Mouse (Mus musculus) brain, embryonic 18.5 days (tissue): Measurements from ENCODE around the gene Cdc7.

Experiments used
- DNase-seq: peaks from one replicate; pipeline ENCODE4 v3.0.0-alpha.2; 2012; ENCODE audit warnings: low read depth, low spot score

Cdc7 gene

GRCm38 (mm10) chr5:106991300-106991929, 27.3 kb downstream of the Cdc7 start:
- no peak for DNase-seq

DNA sequence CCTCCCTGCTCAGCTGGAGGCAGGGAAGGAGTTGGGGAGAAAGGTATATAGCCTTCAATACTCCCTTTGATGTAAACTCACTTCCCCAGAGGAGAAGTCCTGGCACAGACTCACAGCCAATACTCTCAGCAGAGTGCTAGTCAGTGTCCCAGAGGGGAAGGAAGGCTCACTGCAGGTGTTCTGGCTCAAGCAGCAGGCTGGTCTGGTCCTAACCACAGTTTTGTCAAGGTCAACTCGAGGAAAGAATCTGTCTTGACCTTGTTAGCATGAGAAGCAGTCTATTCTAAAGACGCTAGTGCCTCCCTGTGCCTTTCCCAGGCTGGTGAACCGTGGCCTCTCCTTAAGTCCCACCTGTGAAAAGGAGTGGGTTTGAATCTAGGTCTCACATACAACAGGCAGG, 30.6 kb downstream of the Cdc7 start:
- no peak for DNase-seq

- peak; percentile 22 for DNase-seq
Observed at GRCm38 (mm10) chr5:106995886-106996538, 31.9 kb downstream of the Cdc7 start.

GRCm38 (mm10) chr5:106996539-106997244, 32.6 kb downstream of the Cdc7 start:
- DNase-seq = no peak

DNA sequence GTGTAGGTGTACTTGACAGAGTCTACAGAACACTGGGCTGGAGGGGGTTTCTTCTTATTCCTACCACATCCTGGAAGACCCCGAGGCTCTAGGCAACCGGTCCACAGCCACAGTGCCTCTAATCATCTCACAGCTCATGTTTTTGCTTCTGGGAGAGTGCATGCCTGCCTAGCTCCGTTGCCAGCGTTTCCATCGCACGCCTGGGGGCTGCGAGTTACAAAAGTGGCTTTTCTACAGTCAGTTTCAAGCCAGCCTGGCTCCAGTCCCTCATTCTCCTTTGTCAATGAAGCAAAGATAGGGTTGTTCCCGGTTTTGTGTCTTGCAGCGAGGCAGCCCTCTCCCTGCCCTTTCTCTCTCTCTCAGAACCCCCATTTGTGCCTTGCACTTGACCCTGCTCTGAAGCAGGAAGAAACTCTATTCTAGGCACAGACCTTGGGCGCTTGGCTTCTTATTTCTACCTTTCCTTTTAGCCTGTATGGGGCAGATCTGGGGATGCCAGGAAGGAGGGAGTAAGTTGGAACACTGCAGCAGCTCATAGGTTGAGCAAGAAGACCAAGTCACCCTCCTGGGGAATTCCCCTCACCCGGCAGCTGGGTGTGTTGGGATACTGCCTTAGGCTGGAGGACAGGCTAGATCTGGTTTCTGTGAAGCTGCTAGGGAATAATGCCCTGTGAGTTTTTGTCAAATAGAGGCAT, 37.4 kb downstream of the Cdc7 start:
- DNase-seq = peak; percentile 3

DNA sequence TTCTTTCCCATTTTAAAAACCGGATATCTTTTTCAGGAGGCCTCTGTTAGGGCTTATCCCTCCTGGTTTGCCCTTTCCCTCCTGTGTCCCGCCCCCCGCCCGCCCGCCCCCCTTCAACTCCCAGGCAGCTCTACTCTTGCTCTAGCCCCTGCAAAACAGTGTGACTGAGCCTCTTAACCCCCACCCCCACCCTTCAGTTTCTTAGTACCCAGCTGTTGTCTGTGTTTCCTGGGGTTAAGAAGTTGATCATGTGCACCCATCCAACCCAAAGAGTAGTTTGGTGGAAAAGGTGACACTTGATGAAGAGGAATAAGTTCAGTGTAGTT, 37.9 kb downstream of the Cdc7 start:
- no peak for DNase-seq

DNA sequence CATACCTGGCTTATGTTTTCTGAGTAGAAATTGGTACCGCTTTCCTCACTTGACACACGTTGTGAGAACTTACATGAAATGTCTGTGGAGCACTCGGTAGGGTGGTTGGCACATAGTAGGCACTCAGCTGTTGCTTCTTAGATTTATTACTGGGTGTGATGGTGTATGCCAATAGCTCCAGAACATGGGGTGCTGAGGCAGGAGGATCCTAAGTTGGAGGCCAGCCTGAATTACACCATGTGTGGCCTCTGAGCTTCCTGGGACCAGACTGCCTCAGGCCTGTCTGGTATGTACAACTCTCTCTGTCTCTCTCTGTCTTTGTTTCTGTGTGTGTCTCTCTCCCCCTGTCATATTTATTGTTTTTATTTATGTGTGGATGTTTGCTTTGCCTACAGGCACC, 45.6 kb downstream of the Cdc7 start:
- DNase-seq = no peak

DNA sequence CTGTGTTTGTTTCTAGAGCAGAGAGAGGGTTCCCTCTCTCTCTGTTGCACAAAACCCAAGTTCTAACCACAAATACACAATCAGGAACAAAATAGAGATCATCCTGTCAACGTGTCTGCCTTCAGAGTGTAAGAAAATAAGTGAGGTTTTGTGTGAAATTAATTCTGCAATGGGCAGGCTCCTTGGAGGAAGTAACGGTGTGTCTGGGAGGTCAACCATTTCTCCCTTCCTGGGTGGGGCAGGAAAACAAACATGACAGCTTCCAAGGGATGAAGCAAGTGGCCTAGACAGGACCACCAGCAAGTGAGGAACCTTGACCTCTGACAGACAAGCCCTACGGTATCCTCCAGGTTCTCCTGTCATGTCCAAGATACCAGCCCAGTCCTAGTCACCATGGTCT, 46.2 kb downstream of the Cdc7 start:
- DNase-seq = no peak

GRCm38 (mm10) chr5:107011316-107012029, 47.4 kb downstream of the Cdc7 start:
- no peak for DNase-seq

- no peak for DNase-seq
Observed at GRCm38 (mm10) chr5:107012030-107012715, 48.1 kb downstream of the Cdc7 start.

DNA sequence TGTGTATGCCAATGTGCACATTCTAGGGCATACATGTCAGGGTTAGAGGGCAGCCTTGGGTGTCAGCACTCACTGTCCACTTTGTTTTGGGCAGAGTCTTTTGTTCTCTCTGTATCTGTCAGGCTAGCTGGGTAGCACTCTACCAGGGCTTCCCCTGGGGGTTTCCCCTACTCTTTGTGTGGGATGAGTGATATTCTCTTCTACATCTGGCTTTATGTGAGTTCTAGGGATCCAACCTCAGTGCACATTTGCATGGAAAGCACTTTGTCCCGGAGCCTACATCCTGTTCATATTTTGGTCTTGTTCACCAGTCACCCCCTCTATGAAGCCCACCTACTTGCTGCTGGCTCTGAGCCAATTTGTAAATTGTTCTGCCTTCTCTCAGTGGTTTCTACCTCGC, 49.3 kb downstream of the Cdc7 start:
- no peak for DNase-seq

GRCm38 (mm10) chr5:107014146-107014545, 50.0 kb downstream of the Cdc7 start:
- no peak for DNase-seq

- no peak for DNase-seq
Observed at GRCm38 (mm10) chr5:107015046-107015421, 50.9 kb downstream of the Cdc7 start.

DNA sequence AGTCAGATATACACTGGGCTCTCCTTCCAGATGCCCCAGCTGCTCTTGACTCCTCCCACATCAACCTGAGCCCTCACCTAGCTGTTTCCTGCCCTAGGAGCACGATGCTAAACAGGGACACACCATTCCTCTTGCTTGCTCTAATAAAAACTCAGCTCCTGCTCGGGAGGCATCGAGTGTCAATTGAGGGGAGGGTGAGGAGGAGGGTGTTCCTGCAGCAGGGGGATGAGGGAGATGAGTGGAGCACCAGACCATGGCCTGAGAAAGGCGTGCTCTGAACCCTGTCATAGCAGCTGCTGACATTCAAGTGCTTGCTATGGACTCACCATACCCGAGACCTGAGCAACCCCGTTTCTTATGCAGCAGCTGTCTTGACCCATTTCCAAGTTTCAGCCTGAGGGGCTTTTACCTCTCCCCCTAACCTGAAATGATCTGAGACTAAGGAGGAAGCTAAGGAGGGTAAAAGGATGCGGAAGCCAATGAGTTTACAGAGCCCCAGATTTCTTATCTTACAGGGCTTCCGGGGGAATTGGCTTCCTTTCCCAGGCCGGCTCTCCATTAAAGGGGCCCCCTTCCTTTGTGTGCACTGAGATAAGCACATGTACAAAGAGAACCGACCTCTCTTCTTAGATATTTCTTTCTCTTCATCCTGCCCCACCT, 51.4 kb downstream of the Cdc7 start:
- DNase-seq = no peak

DNA sequence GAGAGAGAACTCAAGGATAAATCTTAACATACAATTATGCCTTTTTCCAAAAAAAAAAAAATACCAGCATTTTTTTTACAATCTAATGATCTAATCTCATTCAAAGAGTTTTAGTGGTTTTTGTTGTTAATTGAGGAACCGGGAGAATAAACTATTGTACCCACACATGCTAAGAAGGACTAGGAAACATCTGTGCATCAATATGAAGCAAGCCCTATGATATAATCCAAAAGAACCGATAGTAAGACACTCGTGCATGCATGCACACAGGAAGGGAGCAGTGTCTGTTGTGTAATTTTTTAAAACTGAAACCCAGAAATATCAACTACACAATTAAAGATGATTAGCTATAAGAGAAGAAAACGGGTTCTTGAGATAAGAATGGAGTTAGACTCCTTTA, 52.4 kb downstream of the Cdc7 start:
- DNase-seq = no peak

DNA sequence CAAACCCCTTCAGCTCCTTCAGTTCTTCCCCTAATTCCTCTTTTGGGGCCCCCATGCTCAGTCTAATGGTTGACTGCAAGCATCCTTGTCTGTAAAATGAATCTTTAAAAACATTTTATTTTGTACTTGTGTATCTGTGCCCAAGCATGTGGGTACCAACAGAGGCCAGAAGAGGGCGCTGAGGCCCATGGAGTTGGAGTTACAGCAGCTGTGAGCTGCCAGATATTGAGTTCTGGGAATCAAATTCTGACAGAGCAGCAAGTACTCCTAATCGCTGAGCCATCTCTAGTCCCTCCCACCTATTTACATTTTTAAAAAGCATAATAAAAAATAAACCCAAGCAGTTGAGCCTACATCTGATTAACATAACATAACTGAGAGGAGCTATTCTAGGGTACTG, 53.4 kb downstream of the Cdc7 start:
- DNase-seq = no peak

GRCm38 (mm10) chr5:107019057-107019456, 54.9 kb downstream of the Cdc7 start:
- no peak for DNase-seq

DNA sequence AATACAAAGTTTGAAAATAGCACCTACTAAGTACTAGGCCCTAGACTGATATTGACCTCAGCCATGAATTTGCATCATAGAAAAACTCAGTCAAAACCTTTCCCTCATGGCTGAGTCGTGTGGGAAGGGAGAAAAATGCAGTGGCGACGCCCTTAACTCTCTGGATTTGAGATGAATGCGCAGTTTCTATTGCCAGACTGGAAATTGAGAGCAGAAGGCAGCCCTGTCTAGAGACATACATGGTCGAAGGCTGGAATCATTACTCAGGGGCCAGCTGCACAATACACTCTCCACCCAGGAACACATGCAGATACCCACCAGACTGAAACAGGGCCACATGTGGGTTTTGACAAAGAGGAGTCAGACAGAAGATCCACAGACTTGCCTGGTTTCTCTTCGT, 55.8 kb downstream of the Cdc7 start:
- DNase-seq = no peak

DNA sequence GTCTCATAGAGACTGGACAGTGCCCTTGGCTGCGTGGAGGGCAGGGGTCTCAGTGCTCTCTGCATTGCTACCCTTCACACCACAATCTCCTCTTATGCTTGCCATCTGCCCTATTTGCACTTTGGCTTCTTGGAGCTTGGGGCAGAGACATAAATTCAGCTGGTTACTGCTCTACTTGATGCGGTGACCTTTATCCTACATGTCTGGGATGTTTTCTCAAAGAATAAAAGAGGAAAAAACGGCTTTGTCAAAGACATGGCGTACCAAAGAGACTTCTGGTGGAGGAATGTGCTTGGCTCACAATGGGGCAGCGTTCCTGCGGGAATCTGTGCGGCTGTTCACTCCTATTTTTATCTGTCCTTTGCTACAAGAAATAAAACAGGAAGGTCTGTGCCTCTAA, 56.2 kb downstream of the Cdc7 start:
- no peak for DNase-seq

DNA sequence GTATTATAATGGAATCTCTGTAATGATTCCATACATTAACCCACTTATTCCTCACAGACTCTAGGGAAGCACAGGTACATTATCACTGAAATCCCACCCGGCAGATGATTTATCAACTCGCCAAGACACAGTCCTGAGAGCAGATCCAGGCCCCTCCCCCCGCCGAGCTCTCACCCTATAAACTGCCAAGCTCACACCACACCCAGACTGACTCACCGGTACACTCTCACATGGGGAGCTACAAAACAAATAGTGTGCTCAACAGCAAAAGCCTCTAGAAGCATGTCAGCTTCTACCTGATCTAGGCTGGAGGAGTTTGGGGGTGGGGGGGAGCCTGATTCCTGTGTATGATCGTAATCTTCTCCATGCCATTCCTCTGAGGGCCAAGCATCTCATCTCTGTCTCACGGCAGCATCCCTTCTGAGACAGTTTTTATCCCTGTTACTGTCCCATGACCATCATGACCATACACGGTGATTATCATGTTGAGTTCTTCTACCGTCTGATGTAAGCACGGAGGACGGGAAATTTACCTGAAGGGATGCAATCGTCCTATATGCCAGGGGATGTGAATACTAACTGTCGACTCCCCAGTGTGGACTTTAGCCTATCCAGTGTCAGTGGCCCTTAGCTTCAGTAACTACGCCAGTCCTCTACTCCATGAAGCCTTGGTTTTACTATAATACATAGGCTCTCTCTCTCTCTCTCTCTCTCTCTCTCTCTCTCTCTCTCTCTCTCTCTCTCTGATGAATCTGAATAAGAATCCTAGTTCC, 57.4 kb downstream of the Cdc7 start:
- no peak for DNase-seq
